Mouse (Mus musculus): ENCODE data around the gene Smcr8. TPM values are rescaled to one million over a fixed set of nuclear protein-coding genes. Genes with fewer than 3 reads are reported as not detected.

Gene Smcr8
- total and polyA plus RNA-seq, 3 experiments = 17.0 to 20.5 TPM; not detected in 1

DNA sequence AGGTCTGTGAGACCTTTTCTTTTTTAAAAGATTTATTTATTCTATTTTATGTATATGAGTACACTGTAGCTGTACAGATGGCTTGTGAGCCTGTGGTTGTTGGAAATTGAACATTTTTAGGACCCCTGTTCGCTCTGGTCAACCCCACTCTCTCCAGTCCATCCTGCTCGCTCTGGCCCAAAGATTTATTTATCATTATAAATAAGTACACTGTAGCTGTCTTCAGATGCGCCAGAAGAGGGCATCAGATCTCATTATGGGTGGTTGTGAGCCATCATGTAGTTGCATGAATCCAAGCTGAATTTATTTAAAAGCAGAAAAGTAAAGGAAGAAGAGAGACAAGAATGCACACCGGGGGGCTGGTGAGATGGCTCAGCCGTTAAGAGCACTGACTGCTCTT, 42.1 kb upstream of the Smcr8 start:
- Histone ChIP-seq H3K36me3 (ENCODE audit: control insufficient read depth in 1 of 2, insufficient read depth in 2 of 2, low read length in 2 of 2) (no peaks in the 10 kb centered on the region), H3K9ac (ENCODE audit: control insufficient read depth, low read depth, low read length, poor library complexity, severe bottlenecking) (no peak overlapping the region), H3K9me3 (replicated peaks; ENCODE audit: insufficient read depth, low read length) (no peaks in the 10 kb centered on the region), H3K27ac (ENCODE audit: control insufficient read depth, low read depth, low read length) (no peak overlapping the region), H3K79me2 (ENCODE audit: control insufficient read depth, insufficient read depth, low read length, poor library complexity) (no peaks in the 10 kb centered on the region), H3K27me3 (ENCODE audit: control insufficient read depth in 1 of 2, insufficient read depth in 2 of 2, low read length in 2 of 2) (no peaks in the 10 kb centered on the region), H3K4me3 (ENCODE audit: control insufficient read depth in 1 of 2, insufficient read depth in 1 of 2, low read depth in 2 of 2, low read length in 2 of 2) (no peak overlapping the region), H3K4me1 (ENCODE audit: control insufficient read depth in 1 of 2, insufficient read depth in 2 of 2, low read length in 2 of 2) (no peaks in the 10 kb centered on the region)
- TF ChIP-seq ZKSCAN1 (IDR thresholded peaks at IDR 0.05; ENCODE audit: low read depth, low read length) (no peak), CTCF (IDR thresholded peaks at IDR 0.05 in 2 of 3, conservative IDR thresholded peaks at IDR 0.05 in 1 of 3; ENCODE audit: control insufficient read depth in 1 of 3, insufficient read depth in 1 of 3, low read depth in 2 of 3, low read length in 3 of 3, poor library complexity in 1 of 3, severe bottlenecking in 1 of 3) (peak in 1 of 3 experiments; percentile 7; a peak in 1 of 6 replicates), MEF2A (IDR thresholded peaks at IDR 0.05; ENCODE audit: extremely low read depth, insufficient replicate concordance, low read depth, low read length, poor library complexity, severe bottlenecking) (no peak), POLR2AphosphoS5 (IDR thresholded peaks at IDR 0.05; ENCODE audit: borderline replicate concordance, low read depth, low read length) (no peak)
- no peak for DNase-seq (ENCODE audit: low read depth, low spot score)

DNA sequence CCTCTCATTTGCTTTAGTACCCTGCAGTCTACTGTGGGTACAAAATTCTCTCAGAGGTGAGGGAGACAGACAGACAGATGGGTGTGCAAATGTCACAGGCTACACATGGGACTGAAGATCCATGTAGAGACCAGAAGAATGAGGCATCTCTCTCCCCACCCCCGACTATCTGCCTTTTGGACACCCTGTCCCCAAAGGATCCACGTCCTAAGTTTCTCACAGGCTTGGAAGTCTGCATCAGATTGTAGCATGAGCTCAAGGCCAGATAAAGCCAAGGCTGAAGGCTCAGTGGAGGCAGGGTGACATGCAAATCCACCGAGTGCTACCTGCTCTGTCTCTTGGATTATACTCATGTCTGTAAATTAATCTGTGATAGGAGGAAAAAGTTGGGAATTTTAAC, 40.8 kb upstream of the Smcr8 start:
- no peaks in the 10 kb centered on the region for H3K4me1 ChIP-seq (ENCODE audit: control insufficient read depth in 1 of 2, insufficient read depth in 2 of 2, low read length in 2 of 2)
- no peak for TF ChIP-seq EP300 (IDR thresholded peaks at IDR 0.05; ENCODE audit: low read depth in 1 of 2, low read length in 2 of 2)
- TF ChIP-seq MAZ (IDR thresholded peaks at IDR 0.05; ENCODE audit: low read depth, low read length) = no peak
- no peak for TF ChIP-seq MXI1 (IDR thresholded peaks at IDR 0.05; ENCODE audit: low read depth, low read length)
- no peak for TF ChIP-seq NRF1 (IDR thresholded peaks at IDR 0.05; ENCODE audit: insufficient read depth, low read depth, low read length, poor library complexity, severe bottlenecking)
- TF ChIP-seq CHD1 (IDR thresholded peaks at IDR 0.05; ENCODE audit: low read depth, low read length) = no peak
- no peak for TF ChIP-seq ZC3H11A (IDR thresholded peaks at IDR 0.05; ENCODE audit: low read depth, low read length)
- TF ChIP-seq USF1 (IDR thresholded peaks at IDR 0.05; ENCODE audit: low read depth, low read length) = no peak
- no peak for TF ChIP-seq GABPA (IDR thresholded peaks at IDR 0.05; ENCODE audit: low read depth, low read length)
- TF ChIP-seq ZNF384 (IDR thresholded peaks at IDR 0.05; ENCODE audit: low read depth, low read length) = no peak
- no peak for TF ChIP-seq HCFC1 (IDR thresholded peaks at IDR 0.05; ENCODE audit: low read depth, low read length)
- TF ChIP-seq ZMIZ1 (IDR thresholded peaks at IDR 0.05; ENCODE audit: low read depth, low read length) = no peak
- TF ChIP-seq MYB (IDR thresholded peaks at IDR 0.05; ENCODE audit: low read depth, low read length) = no peak
- TF ChIP-seq BHLHE40 (IDR thresholded peaks at IDR 0.05; ENCODE audit: borderline replicate concordance, low read depth, low read length) = no peak
- TF ChIP-seq USF2 (IDR thresholded peaks at IDR 0.05; ENCODE audit: borderline replicate concordance in 1 of 2, insufficient read depth in 1 of 2, low read depth in 1 of 2, low read length in 2 of 2) = no peak
- TF ChIP-seq TAL1 (IDR thresholded peaks at IDR 0.05; ENCODE audit: low read length) = no peak
- no peak for TF ChIP-seq TCF12 (IDR thresholded peaks at IDR 0.05; ENCODE audit: low read depth, low read length)
- TF ChIP-seq MYC (IDR thresholded peaks at IDR 0.05; ENCODE audit: low read depth, low read length) = no peak
- no peak for TF ChIP-seq MEF2A (IDR thresholded peaks at IDR 0.05; ENCODE audit: extremely low read depth, insufficient replicate concordance, low read depth, low read length, poor library complexity, severe bottlenecking)
- no peak for TF ChIP-seq MAFK (IDR thresholded peaks at IDR 0.05; ENCODE audit: borderline replicate concordance, low read depth, low read length)
- no peak for TF ChIP-seq CHD2 (IDR thresholded peaks at IDR 0.05; ENCODE audit: low read length)
- no peaks in the 10 kb centered on the region for H3K36me3 ChIP-seq (ENCODE audit: control insufficient read depth in 1 of 2, insufficient read depth in 2 of 2, low read length in 2 of 2)
- no peak overlapping the region for H3K4me3 ChIP-seq (ENCODE audit: control insufficient read depth in 1 of 2, insufficient read depth in 1 of 2, low read depth in 2 of 2, low read length in 2 of 2)
- no peak for DNase-seq (ENCODE audit: low read depth, low spot score)
- H3K27me3 ChIP-seq (ENCODE audit: control insufficient read depth in 1 of 2, insufficient read depth in 2 of 2, low read length in 2 of 2) = no peaks in the 10 kb centered on the region
- H3K9ac ChIP-seq (ENCODE audit: control insufficient read depth, low read depth, low read length, poor library complexity, severe bottlenecking) = no peak overlapping the region
- no peaks in the 10 kb centered on the region for H3K79me2 ChIP-seq (ENCODE audit: control insufficient read depth, insufficient read depth, low read length, poor library complexity)
- H3K9me3 ChIP-seq (replicated peaks; ENCODE audit: insufficient read depth, low read length) = no peaks in the 10 kb centered on the region
- no peak overlapping the region for H3K27ac ChIP-seq (ENCODE audit: control insufficient read depth, low read depth, low read length)

All from MEL (cell line).